Mouse (Mus musculus) cortical plate, adult 2 months (tissue): ENCODE data around the gene Dennd5b.

Experiments
- CTCF ChIP-seq: fragments of 200-500 bp; IDR thresholded peaks from 2 replicates; pipeline ENCODE4 v1.5.1; 2011; ENCODE audit warnings: mild to moderate bottlenecking, control low read depth, low read length; ENCODE audit not compliant: insufficient read depth; ENCODE audit errors: extremely low read depth
- POLR2A ChIP-seq: fragments of 200-500 bp; IDR thresholded peaks from 2 replicates; pipeline ENCODE4 v1.6.1; 2011; ENCODE audit warnings: mild to moderate bottlenecking, low read length, control low read depth; ENCODE audit not compliant: insufficient read depth; ENCODE audit errors: extremely low read depth

DNA sequence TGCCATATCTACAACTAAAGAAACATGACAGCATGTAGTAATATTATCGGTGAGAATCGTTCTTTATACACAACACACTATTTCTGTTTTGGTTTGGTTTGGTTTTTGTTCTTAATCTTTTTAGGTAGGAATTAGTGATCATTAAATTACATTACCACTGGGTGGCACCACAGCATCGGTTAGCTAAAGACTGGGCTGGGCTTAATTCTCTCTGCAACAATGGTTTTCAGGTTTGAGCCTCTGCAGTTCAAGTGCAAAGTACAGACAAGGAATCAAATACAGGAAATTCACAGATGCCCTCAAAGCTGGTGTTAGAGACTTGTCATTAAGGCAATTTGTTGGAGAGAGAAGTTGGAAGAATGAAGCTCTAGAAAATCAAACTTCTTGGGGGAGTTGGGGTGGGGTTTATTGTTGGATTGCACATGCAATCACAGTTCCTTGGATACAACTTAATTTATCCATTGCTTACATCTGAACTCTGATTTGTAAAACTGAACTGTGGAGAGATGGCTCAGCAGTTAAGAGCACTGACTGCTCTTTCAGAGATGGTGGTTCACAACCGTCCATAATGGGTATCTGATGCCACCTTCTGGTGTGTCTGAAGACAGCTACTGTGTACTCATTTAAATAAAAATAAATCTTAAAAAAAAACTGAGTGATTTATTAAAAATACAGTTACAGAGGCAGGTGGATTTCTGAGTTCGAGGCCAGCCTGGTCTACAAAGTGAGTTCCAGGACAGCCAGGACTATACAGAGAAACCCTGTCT is 31.0 kb upstream of the Dennd5b start:
- peak; percentile 63 for TF ChIP-seq CTCF
- no peak for TF ChIP-seq POLR2A
